Mouse (Mus musculus): ENCODE data around the gene Coq2. TPM values are rescaled to one million over a fixed set of nuclear protein-coding genes. Genes with fewer than 3 reads are reported as not detected.

The Coq2 gene
- polyA plus RNA-seq, 1 experiment from 2014 or later = 59.4 TPM

DNA sequence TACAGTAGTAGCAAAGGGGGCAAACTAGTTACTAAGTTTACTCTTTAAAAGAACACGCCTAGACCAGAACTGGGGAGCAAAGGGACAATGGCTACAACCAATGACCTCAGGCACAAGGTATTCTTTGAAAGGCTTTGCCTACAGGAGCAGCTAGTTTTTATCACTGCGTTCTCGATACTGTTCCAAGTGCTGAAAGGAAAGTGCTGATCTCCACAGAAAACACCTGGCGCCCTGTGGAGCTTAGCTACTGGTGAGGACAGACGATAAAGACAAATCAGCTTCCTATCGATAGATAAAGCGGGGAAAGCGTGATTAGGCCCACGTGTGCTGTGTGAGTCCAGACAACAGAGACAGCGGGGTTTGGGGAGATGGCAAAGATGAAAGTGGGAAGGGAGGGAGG, 26.9 kb downstream of the Coq2 start:
- Histone ChIP-seq H3K4me2 (no peak overlapping the region), H3K36me3 (ENCODE audit: control insufficient read depth, insufficient read depth, low read length) (no peaks in the 10 kb centered on the region), H3K27ac (ENCODE audit: low read depth, low read length) (no peak overlapping the region), H3K27me3 (ENCODE audit: control insufficient read depth, insufficient read depth, low read length) (no peaks in the 10 kb centered on the region), H3K4me3 (ENCODE audit: low read depth, low read length) (no peak overlapping the region), H3K9ac (ENCODE audit: low read length) (no peak overlapping the region), H3K4me1 (ENCODE audit: control insufficient read depth, insufficient read depth, low read length) (no peaks in the 10 kb centered on the region), H3K9me3 (ENCODE audit: control insufficient read depth, low read length) (no peaks in the 10 kb centered on the region)
- no peak for DNase-seq (ENCODE audit: low spot score, missing footprints)
- 69% methylated on average over 10 of the region's 10 CpGs for WGBS
- no peak for ATAC-seq (ENCODE audit: low FRiP score)

DNA sequence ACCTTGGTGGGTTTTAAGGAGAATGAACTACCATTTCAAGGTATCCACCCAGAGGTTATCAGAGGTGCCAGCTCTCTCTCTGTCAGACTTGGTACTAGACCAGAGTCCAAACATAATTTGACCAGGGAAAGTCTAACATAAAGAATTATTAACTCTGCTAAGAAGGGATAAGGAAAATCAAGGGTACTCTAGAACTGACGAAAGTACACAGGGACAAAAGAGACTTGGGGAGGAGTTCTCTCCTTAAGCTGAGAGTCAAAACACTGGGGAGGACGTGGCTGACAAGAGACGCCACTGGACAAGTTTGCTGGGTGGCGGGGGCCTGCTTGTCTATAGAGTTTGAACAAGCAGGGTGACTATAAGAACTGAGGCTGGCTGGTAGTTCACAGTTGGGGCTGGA, 28.4 kb downstream of the Coq2 start:
- no peaks in the 10 kb centered on the region for H3K9me3 ChIP-seq (ENCODE audit: control insufficient read depth, low read length)
- no peak overlapping the region for H3K9ac ChIP-seq (ENCODE audit: low read length)
- WGBS = 84% methylated on average over 4 of the region's 4 CpGs
- DNase-seq (ENCODE audit: low spot score, missing footprints) (no peak), ATAC-seq (ENCODE audit: low FRiP score) (no peak)
- no peak overlapping the region for H3K4me3 ChIP-seq (ENCODE audit: low read depth, low read length)
- H3K27ac ChIP-seq (ENCODE audit: low read depth, low read length) = no peak overlapping the region
- H3K4me2 ChIP-seq = no peak overlapping the region
- no peaks in the 10 kb centered on the region for H3K36me3 ChIP-seq (ENCODE audit: control insufficient read depth, insufficient read depth, low read length)
- H3K27me3 ChIP-seq (ENCODE audit: control insufficient read depth, insufficient read depth, low read length) = no peaks in the 10 kb centered on the region
- H3K4me1 ChIP-seq (ENCODE audit: control insufficient read depth, insufficient read depth, low read length) = no peaks in the 10 kb centered on the region

DNA sequence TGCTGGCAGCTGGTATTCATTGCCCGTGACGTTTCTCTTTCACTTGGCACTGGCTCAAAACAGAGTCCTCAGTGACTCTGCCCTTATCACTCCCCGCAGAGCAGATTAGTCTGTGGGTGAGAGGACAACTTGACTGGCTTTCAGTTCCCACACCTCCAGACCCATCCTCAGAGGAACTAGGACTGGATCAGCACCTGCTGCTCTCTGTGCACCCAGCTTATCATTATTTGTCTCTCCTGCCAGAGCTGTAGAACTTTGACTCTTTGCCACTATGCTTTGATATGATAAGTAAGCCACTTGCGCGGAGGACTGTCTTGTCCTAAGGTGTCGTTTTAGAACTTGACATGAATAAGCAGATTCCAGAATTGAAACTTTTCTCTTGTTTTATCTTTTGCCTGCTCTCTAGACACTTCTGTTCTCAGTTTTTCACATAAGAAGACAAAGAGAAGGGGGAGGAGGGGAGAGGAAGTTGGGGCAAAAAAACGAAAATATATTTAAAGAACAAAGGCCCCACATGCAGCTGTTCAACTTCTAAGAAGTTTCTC, 30.9 kb downstream of the Coq2 start:
- no peaks in the 10 kb centered on the region for H3K27me3 ChIP-seq (ENCODE audit: control insufficient read depth, insufficient read depth, low read length)
- no peak for ATAC-seq (ENCODE audit: low FRiP score)
- H3K9me3 ChIP-seq (ENCODE audit: control insufficient read depth, low read length) = no peaks in the 10 kb centered on the region
- 79% methylated on average over 7 of the region's 7 CpGs for WGBS
- no peak overlapping the region for H3K27ac ChIP-seq (ENCODE audit: low read depth, low read length)
- no peaks in the 10 kb centered on the region for H3K4me1 ChIP-seq (ENCODE audit: control insufficient read depth, insufficient read depth, low read length)
- no peak overlapping the region for H3K9ac ChIP-seq (ENCODE audit: low read length)
- H3K4me3 ChIP-seq (ENCODE audit: low read depth, low read length) = no peak overlapping the region
- H3K4me2 ChIP-seq = no peak overlapping the region
- no peaks in the 10 kb centered on the region for H3K36me3 ChIP-seq (ENCODE audit: control insufficient read depth, insufficient read depth, low read length)
- DNase-seq (ENCODE audit: low spot score, missing footprints) = no peak

DNA sequence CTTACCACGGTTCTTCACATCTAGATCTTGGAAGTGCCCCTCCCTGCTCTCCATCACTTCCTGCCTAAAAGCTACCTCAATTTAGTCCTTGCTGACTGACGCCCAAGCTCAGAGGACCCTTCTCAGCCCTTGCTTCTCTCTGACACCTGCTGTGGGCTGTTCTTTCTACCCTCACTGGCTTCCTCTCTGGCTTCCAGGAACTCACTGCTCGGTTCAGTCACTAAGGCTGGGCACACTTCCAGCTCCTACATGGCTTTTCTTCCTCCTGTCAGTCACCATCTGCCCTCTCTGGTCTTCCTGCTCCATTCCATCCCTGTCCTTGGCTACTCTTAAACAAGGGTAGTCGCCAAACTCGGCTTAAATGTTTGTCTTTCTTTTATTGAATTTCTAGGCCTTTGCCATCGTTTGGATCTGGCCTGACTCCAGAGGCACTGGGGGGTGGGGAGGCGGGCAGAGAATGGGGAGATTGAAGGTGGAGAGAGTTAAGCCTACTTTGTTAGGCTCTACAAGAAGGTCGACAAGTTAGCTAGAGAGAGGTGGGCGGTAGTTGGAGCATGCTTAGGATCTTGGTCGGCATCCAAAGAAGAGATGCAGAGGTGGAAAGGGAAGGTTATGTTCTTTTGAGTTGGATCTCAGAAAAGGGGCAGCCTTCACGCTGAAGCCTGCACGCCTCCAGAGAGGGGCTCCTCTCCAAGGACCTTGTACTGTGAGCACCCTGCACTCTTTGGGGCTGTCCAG, 31.5 kb downstream of the Coq2 start:
- Histone ChIP-seq H3K9ac (ENCODE audit: low read length) (no peak overlapping the region), H3K9me3 (ENCODE audit: control insufficient read depth, low read length) (no peaks in the 10 kb centered on the region), H3K4me1 (ENCODE audit: control insufficient read depth, insufficient read depth, low read length) (no peaks in the 10 kb centered on the region), H3K36me3 (ENCODE audit: control insufficient read depth, insufficient read depth, low read length) (no peaks in the 10 kb centered on the region), H3K27ac (ENCODE audit: low read depth, low read length) (no peak overlapping the region), H3K4me3 (ENCODE audit: low read depth, low read length) (no peak overlapping the region), H3K4me2 (no peak overlapping the region), H3K27me3 (ENCODE audit: control insufficient read depth, insufficient read depth, low read length) (no peaks in the 10 kb centered on the region)
- WGBS = 82% methylated on average over 12 of the region's 12 CpGs
- no peak for ATAC-seq (ENCODE audit: low FRiP score)
- DNase-seq (ENCODE audit: low spot score, missing footprints) = no peak

DNA sequence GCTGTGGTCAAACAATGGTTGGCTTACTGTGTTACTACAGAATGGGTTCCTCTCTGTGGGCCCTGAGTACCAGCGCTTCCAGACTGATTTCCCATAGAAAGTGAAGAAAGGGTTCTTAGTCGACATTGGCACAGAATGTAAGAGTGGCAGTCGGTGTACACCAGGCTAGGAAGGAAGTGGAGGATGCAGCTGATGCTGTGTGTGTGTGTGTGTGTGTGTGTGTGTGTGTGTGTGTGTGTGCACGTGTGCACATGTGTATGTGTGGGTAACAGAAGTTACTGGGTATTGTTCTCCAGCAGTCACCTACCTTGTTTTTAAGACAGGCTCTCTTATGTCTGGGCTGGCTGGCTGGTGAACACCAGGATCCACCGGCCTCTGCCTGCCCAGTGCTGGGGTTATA, 32.6 kb downstream of the Coq2 start:
- Histone ChIP-seq H3K4me2 (no peak overlapping the region), H3K9me3 (ENCODE audit: control insufficient read depth, low read length) (no peaks in the 10 kb centered on the region), H3K9ac (ENCODE audit: low read length) (no peak overlapping the region), H3K4me3 (ENCODE audit: low read depth, low read length) (no peak overlapping the region), H3K27me3 (ENCODE audit: control insufficient read depth, insufficient read depth, low read length) (no peaks in the 10 kb centered on the region), H3K4me1 (ENCODE audit: control insufficient read depth, insufficient read depth, low read length) (no peaks in the 10 kb centered on the region), H3K27ac (ENCODE audit: low read depth, low read length) (no peak overlapping the region), H3K36me3 (ENCODE audit: control insufficient read depth, insufficient read depth, low read length) (no peaks in the 10 kb centered on the region)
- WGBS = 90% methylated on average over 5 of the region's 5 CpGs
- DNase-seq (ENCODE audit: low spot score, missing footprints) (no peak), ATAC-seq (ENCODE audit: low FRiP score) (no peak)

DNA sequence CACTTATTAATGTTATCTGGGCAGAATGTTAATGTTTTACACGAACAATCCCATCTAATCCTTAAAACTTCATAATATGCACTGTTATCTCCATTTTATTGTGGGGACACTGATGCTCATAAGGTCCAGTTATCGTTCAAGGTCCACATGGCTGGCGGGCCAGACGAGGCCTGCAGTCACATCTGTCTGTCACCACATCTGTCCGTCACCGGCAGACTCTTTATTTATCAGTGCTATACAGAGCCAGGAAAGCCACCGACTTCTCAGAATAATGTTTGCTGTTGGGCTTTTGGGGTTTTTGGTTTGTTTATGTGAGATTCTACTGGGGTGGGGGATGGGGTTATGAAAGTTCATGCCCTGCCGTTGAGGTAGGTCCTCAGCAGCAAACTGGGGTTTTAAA, 36.5 kb downstream of the Coq2 start:
- no peak overlapping the region for H3K27ac ChIP-seq (ENCODE audit: low read depth, low read length)
- no peaks in the 10 kb centered on the region for H3K4me1 ChIP-seq (ENCODE audit: control insufficient read depth, insufficient read depth, low read length)
- ATAC-seq (ENCODE audit: low FRiP score) (no peak), DNase-seq (ENCODE audit: low spot score, missing footprints) (no peak)
- H3K27me3 ChIP-seq (ENCODE audit: control insufficient read depth, insufficient read depth, low read length) = no peaks in the 10 kb centered on the region
- H3K4me3 ChIP-seq (ENCODE audit: low read depth, low read length) = no peak overlapping the region
- WGBS = 84% methylated on average over 8 of the region's 8 CpGs
- no peaks in the 10 kb centered on the region for H3K36me3 ChIP-seq (ENCODE audit: control insufficient read depth, insufficient read depth, low read length)
- H3K4me2 ChIP-seq = no peak overlapping the region
- H3K9ac ChIP-seq (ENCODE audit: low read length) = no peak overlapping the region
- no peaks in the 10 kb centered on the region for H3K9me3 ChIP-seq (ENCODE audit: control insufficient read depth, low read length)

DNA sequence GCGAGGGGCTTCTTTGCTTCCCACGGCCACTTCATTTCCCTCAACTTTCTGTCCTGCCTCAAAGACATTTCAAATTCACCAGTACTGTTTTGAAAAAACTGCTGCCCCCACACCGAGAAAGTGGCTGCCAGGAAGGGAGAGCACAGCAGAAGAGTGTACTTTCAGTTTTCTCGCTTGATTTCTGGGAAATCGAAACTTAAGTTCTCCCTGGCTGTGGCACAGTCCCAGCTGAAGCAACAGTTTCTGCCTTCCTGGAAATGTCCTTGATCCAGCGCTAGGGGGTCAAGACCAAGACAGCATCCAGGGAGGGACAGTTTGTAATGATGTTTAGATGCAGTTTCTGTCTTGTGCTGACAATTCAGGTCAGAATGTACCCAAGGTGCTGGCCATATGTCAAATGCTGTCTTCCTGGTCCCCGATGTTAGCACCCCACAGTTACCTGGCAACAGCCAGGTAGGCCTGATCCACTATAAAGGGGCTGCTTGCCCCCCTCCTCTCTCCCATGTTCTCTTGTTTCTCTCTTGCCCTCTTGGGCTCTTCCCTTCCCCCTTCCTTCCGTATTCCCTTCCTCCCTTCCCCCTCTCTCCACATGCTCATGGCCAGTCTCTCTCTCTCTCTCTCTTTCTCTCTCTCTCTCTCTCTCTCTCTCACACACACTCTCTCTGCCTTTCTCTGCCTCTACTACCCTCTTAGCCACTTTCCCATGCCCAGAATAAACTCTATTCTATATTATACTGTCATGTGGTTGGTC, 38.0 kb downstream of the Coq2 start:
- Histone ChIP-seq H3K4me2 (no peak overlapping the region), H3K9ac (ENCODE audit: low read length) (no peak overlapping the region), H3K27ac (ENCODE audit: low read depth, low read length) (no peak overlapping the region), H3K9me3 (ENCODE audit: control insufficient read depth, low read length) (no peaks in the 10 kb centered on the region), H3K36me3 (ENCODE audit: control insufficient read depth, insufficient read depth, low read length) (no peaks in the 10 kb centered on the region), H3K4me3 (ENCODE audit: low read depth, low read length) (no peak overlapping the region), H3K27me3 (ENCODE audit: control insufficient read depth, insufficient read depth, low read length) (no peaks in the 10 kb centered on the region), H3K4me1 (ENCODE audit: control insufficient read depth, insufficient read depth, low read length) (no peaks in the 10 kb centered on the region)
- DNase-seq (ENCODE audit: low spot score, missing footprints) = no peak
- ATAC-seq (ENCODE audit: low FRiP score) = no peak
- 83% methylated on average over 8 of the region's 8 CpGs for WGBS

DNA sequence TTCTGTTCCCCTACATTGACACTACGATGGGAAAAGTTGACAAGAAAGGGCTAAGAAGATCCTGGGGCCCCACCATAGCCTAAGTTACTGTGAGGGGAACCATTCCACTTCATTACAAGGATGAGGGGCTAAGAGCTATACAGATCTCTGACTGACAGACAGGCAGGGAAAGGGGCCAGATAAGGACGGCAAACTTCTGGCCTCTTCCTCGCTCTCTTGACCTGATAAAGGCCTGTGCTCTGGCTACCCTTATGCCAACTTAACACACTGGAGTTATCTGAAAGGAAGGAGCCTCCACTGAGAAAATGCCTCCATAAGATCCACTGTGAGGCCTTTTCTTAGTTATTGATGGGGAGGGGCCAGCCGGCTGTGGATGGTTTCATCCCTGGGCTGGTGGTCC, 39.0 kb downstream of the Coq2 start:
- no peak for ATAC-seq (ENCODE audit: low FRiP score)
- Histone ChIP-seq H3K4me1 (ENCODE audit: control insufficient read depth, insufficient read depth, low read length) (no peaks in the 10 kb centered on the region), H3K36me3 (ENCODE audit: control insufficient read depth, insufficient read depth, low read length) (no peaks in the 10 kb centered on the region), H3K9ac (ENCODE audit: low read length) (no peak overlapping the region), H3K27me3 (ENCODE audit: control insufficient read depth, insufficient read depth, low read length) (no peaks in the 10 kb centered on the region), H3K4me2 (no peak overlapping the region), H3K9me3 (ENCODE audit: control insufficient read depth, low read length) (no peaks in the 10 kb centered on the region), H3K4me3 (ENCODE audit: low read depth, low read length) (no peak overlapping the region), H3K27ac (ENCODE audit: low read depth, low read length) (no peak overlapping the region)
- 88% methylated on average over 4 of the region's 4 CpGs for WGBS
- no peak for DNase-seq (ENCODE audit: low spot score, missing footprints)

DNA sequence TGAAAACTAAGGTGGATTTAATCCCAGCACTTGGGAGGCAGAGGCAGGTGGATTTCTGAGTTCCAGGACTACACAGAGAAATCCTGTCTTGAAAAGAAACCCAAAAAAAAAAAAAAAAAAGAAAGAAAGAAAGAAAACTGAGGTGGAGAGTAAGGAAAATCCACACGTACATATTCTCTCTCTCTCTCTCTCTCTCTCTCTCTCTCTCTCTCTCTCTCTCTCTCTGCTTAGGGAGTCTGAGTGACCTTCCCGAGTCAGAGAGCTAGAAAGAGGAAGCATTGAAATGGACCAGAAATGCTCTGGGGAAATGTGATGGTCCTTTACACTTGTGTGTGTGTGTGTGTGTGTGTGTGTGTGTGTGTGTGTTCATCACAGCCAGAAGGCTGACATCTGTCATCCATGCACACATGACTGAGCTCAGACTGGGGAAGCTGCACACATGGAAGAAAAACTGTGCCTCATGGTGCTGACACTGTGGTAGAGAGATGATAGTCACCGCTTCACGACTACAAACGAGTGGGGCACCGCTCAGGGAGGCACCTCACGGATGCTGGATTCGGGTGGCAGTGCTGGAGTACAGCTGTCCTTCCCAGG, 40.0 kb downstream of the Coq2 start:
- Histone ChIP-seq H3K4me3 (ENCODE audit: low read depth, low read length) (no peak overlapping the region), H3K9me3 (ENCODE audit: control insufficient read depth, low read length) (no peaks in the 10 kb centered on the region), H3K4me2 (no peak overlapping the region), H3K9ac (ENCODE audit: low read length) (no peak overlapping the region), H3K36me3 (ENCODE audit: control insufficient read depth, insufficient read depth, low read length) (no peaks in the 10 kb centered on the region), H3K27me3 (ENCODE audit: control insufficient read depth, insufficient read depth, low read length) (no peaks in the 10 kb centered on the region), H3K4me1 (ENCODE audit: control insufficient read depth, insufficient read depth, low read length) (no peaks in the 10 kb centered on the region), H3K27ac (ENCODE audit: low read depth, low read length) (no peak overlapping the region)
- 90% methylated on average over 8 of the region's 8 CpGs for WGBS
- DNase-seq (ENCODE audit: low spot score, missing footprints) = peak; percentile 28
- ATAC-seq (ENCODE audit: low FRiP score) = no peak
